Mouse (Mus musculus) forebrain, embryonic 14.5 days (tissue): Measurements from ENCODE around the gene Asz1. TPM values are rescaled to one million over a fixed set of nuclear protein-coding genes. Genes with fewer than 3 reads are reported as not detected.

ENCODE experiments used
- ATAC-seq: fragments of 200-750 bp; cut with Nextera tagmentation; 2 replicates; pipeline ENCODE4 v1.8.0; 2017; ENCODE audit warnings: mild to moderate bottlenecking, moderate library complexity
- DNase-seq: peaks from one replicate; pipeline ENCODE4 v3.0.0-alpha.2; 2015; ENCODE audit warnings: low spot score
- H3K27ac ChIP-seq: fragments of 300-500 bp; sonication (generic); 2 replicates; pipeline ENCODE4 v1.5.1; 2014; ENCODE audit warnings: low read depth, mild to moderate bottlenecking, control low read depth, low read length, moderate library complexity
- H3K27me3 ChIP-seq: fragments of 300-500 bp; sonication (generic); replicated peaks from 2 replicates; pipeline ENCODE4 v1.6.1; 2014; ENCODE audit warnings: low read length, control low read depth, mixed read lengths; ENCODE audit not compliant: control insufficient read depth, insufficient read depth
- H3K36me3 ChIP-seq: fragments of 300-500 bp; sonication (generic); 2 replicates; pipeline ENCODE4 v1.6.1; 2014; ENCODE audit warnings: low read length, control low read depth; ENCODE audit not compliant: control insufficient read depth, insufficient read depth
- H3K4me1 ChIP-seq: fragments of 300-500 bp; sonication (generic); 2 replicates; pipeline ENCODE4 v1.6.1; 2014; ENCODE audit warnings: antibody characterized with exemption, low read length, control low read depth; ENCODE audit not compliant: control insufficient read depth, insufficient read depth
- H3K4me2 ChIP-seq: fragments of 300-500 bp; sonication (generic); 2 replicates; pipeline ENCODE4 v1.6.1; 2014; ENCODE audit warnings: mild to moderate bottlenecking, control low read depth, low read length
- H3K4me3 ChIP-seq: fragments of 300-500 bp; sonication (generic); 2 replicates; pipeline ENCODE4 v1.5.1; 2014; ENCODE audit warnings: low read depth, low read length, control low read depth
- H3K9ac ChIP-seq: fragments of 300-500 bp; sonication (generic); 2 replicates; pipeline ENCODE4 v1.6.1; 2014; ENCODE audit warnings: mild to moderate bottlenecking, low read length, control low read depth, moderate library complexity
- H3K9me3 ChIP-seq: fragments of 300-500 bp; sonication (generic); replicated peaks from 2 replicates; pipeline ENCODE4 v1.6.1; 2016; ENCODE audit warnings: low read length, control low read depth, mixed read lengths; ENCODE audit not compliant: control insufficient read depth
- WGBS: fragments of 180-500 bp; shearing (Covaris S2); extraction: QIAGEN DNeasy Blood & Tissue Kit; methylation state at CpG from one replicate; pipeline ENCODE4 v1.1.7; 2014; 5-methylcytosine and 5-hydroxymethylcytosine counted together
- polyA plus RNA-seq: library from polyadenylated mRNA; unstranded; fragments of >200 nt; fragmentation: Nextera tagmentation; extraction: Ambion mirVana; gene quantifications from 2 replicates; pipeline ENCODE4 v1.2.1, GENCODE M21; 2014

Asz1 gene
- polyA plus RNA-seq = not detected in 2 replicates

DNA sequence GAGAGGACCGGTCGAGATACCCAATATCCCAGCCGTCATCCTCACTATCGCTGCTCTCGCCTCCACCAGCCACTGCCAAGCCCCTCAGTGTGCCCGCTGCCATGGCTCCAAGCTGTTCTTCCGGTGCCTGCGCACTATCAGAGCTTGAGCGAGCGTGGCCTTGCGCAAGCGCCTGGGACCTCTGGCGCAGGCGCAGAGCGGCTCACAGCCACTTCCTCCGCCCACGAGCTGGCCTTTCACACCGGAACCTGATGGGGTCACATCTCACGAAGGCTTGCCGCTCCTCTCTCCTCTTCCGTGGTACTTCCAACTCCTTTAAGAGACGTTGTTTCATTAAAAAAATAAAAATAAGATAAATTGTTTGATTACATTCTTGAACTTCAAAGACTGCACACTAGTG lies at the start of gene Asz1:
Gene Asz1 (minus strand): TSS at position 128 of the 400 bp plus-strand sequence.
- Histone ChIP-seq H3K27ac (no peak within 1 kb of the TSS), H3K27me3 (no peaks in the 10 kb centered on the region), H3K4me3 (no peak within 1 kb of the TSS), H3K9ac (no peak within 1 kb of the TSS), H3K36me3 (no peaks in the 10 kb centered on the region), H3K4me1 (no peaks in the 10 kb centered on the region), H3K4me2 (no peak within 1 kb of the TSS), H3K9me3 (no peaks in the 10 kb centered on the region)
- DNase-seq = no peak
- ATAC-seq = no peak
- 96% methylated on average over 22 of the region's 22 CpGs for WGBS

GRCm38 (mm10) chr6:18153031-18153430 lies 44.2 kb upstream of the Asz1 start:
- DNase-seq (no peak), ATAC-seq (no peak)
- no peak overlapping the region for H3K4me3 ChIP-seq
- H3K36me3 ChIP-seq = no peaks in the 10 kb centered on the region
- WGBS = 74% methylated on average over 4 of the region's 4 CpGs
- H3K9me3 ChIP-seq = no peaks in the 10 kb centered on the region
- no peak overlapping the region for H3K9ac ChIP-seq
- no peaks in the 10 kb centered on the region for H3K4me1 ChIP-seq
- no peak overlapping the region for H3K4me2 ChIP-seq
- no peaks in the 10 kb centered on the region for H3K27me3 ChIP-seq
- H3K27ac ChIP-seq = no peak overlapping the region

- Histone ChIP-seq H3K9me3 (no peaks in the 10 kb centered on the region), H3K4me1 (no peaks in the 10 kb centered on the region), H3K27me3 (no peaks in the 10 kb centered on the region), H3K4me3 (no peak overlapping the region), H3K9ac (no peak overlapping the region), H3K36me3 (no peaks in the 10 kb centered on the region), H3K4me2 (no peak overlapping the region), H3K27ac (no peak overlapping the region)
- WGBS = 73% methylated on average over 1 of the region's 1 CpGs
- no peak for ATAC-seq
- DNase-seq = no peak
Measured at GRCm38 (mm10) chr6:18135246-18135645, 26.4 kb upstream of the Asz1 start.

DNA sequence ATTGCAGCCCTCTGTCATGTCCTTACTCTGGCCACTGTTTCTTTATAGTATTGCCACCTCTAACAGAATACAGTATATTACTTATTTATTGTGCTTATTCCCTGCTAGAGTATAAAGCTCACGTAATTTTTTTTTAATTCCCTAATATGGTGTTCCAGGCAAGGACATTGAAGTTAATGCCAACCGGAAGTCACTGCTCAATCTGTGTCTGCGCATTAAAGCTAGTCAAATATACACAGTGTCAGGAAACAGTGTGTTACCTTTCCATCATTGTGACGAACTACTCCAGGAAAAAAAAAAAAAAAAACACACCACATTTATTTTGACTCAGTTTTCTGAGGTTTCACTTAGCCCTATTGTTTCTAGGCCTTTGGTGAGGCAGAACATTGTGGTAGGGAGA lies 19.2 kb upstream of the Asz1 start:
- Histone ChIP-seq H3K4me1 (no peaks in the 10 kb centered on the region), H3K36me3 (no peaks in the 10 kb centered on the region), H3K4me2 (no peak overlapping the region), H3K27me3 (no peaks in the 10 kb centered on the region), H3K9ac (no peak overlapping the region), H3K27ac (no peak overlapping the region), H3K9me3 (no peaks in the 10 kb centered on the region), H3K4me3 (no peak overlapping the region)
- DNase-seq (no peak), ATAC-seq (no peak)
- WGBS = 82% methylated on average over 4 of the region's 4 CpGs

DNA sequence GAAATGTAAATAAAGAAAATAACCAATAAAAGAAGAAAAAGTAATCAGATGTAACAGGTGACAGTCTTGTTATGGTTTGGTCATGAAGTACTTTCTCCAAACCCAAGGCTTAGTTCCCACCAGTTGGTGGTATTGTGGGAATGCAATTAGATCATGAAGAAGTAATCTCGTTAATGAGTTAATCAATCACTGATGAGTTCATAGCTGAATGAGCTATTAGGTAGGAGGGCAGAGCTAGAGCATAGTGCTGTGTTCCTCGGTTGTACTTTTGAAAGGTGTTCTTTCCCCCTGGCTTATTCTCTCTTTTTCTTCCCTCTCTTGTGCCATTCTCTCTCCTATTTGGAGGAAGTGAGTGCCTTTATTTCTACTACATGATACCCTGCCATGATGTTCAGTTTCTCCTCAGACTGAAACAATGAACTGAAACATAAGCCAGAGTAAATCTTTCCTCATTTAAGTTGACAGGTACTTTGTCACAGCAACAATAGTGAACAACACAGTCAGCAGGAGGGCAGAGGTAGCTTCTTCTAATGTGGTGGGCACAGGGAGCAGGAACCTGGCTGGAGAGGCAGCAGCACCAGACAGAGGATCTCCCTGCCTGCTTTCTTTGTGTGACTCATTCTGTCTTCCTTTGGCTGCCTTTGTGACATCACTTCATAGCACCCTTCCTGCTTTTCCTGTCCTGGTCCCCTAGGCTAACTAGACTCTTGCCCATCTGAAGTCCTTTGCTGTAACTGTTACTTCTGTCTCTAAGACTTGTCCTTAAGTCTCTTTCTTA lies 18.5 kb upstream of the Asz1 start:
- WGBS = 24% methylated on average over 2 of the region's 2 CpGs
- Histone ChIP-seq H3K4me1 (no peaks in the 10 kb centered on the region), H3K4me3 (no peak overlapping the region), H3K36me3 (no peaks in the 10 kb centered on the region), H3K27me3 (no peaks in the 10 kb centered on the region), H3K9ac (no peak overlapping the region), H3K4me2 (no peak overlapping the region), H3K9me3 (no peaks in the 10 kb centered on the region), H3K27ac (no peak overlapping the region)
- DNase-seq (no peak), ATAC-seq (no peak)

DNA sequence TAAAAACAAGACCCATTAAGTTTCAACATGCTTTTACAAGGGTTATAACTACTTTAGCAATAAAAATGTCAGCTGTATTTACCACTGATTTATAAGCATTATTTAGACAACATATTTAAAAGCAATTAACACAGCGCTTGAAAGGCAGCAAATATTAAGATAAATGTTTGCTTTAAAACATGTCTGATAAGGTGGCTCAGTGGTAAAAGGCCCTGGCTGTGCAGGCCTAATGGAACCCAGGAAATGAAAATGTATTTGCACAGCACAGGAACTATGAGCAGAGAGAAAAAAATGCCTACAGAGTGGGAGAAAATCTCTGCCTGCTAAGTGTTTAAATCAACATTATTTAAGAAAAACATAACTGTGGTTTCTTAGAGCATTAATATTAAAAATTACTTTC lies 12.0 kb downstream of the Asz1 start:
- H3K4me3 ChIP-seq = no peak overlapping the region
- no peaks in the 10 kb centered on the region for H3K36me3 ChIP-seq
- H3K4me2 ChIP-seq = no peak overlapping the region
- ATAC-seq (no peak), DNase-seq (no peak)
- H3K9ac ChIP-seq = no peak overlapping the region
- H3K27ac ChIP-seq = no peak overlapping the region
- WGBS = 91% methylated on average over 1 of the region's 1 CpGs
- no peaks in the 10 kb centered on the region for H3K4me1 ChIP-seq
- no peaks in the 10 kb centered on the region for H3K9me3 ChIP-seq
- no peaks in the 10 kb centered on the region for H3K27me3 ChIP-seq

GRCm38 (mm10) chr6:18089098-18089497 lies 19.8 kb downstream of the Asz1 start:
- Histone ChIP-seq H3K9ac (no peak overlapping the region), H3K4me1 (no peaks in the 10 kb centered on the region), H3K4me2 (no peak overlapping the region), H3K27me3 (no peaks in the 10 kb centered on the region), H3K27ac (no peak overlapping the region), H3K4me3 (no peak overlapping the region), H3K9me3 (no peaks in the 10 kb centered on the region), H3K36me3 (no peaks in the 10 kb centered on the region)
- ATAC-seq = no peak
- 88% methylated on average over 5 of the region's 5 CpGs for WGBS
- DNase-seq = no peak

GRCm38 (mm10) chr6:18087160-18087804 lies 21.6 kb downstream of the Asz1 start:
- no peaks in the 10 kb centered on the region for H3K27me3 ChIP-seq
- H3K36me3 ChIP-seq = no peaks in the 10 kb centered on the region
- 66% methylated on average over 5 of the region's 5 CpGs for WGBS
- no peak overlapping the region for H3K27ac ChIP-seq
- DNase-seq = peak; percentile 83
- peak; percentile 57 for ATAC-seq
- H3K4me2 ChIP-seq = no peak overlapping the region
- H3K4me1 ChIP-seq = no peaks in the 10 kb centered on the region
- no peak overlapping the region for H3K9ac ChIP-seq
- no peak overlapping the region for H3K4me3 ChIP-seq
- no peaks in the 10 kb centered on the region for H3K9me3 ChIP-seq

- no peaks in the 10 kb centered on the region for H3K27me3 ChIP-seq
- H3K4me3 ChIP-seq = no peak overlapping the region
- no peaks in the 10 kb centered on the region for H3K4me1 ChIP-seq
- DNase-seq (peak; percentile 68), ATAC-seq (no peak)
- H3K4me2 ChIP-seq = no peak overlapping the region
- no peak overlapping the region for H3K9ac ChIP-seq
- 32% methylated on average over 1 of the region's 1 CpGs for WGBS
- H3K27ac ChIP-seq = no peak overlapping the region
- no peaks in the 10 kb centered on the region for H3K36me3 ChIP-seq
- H3K9me3 ChIP-seq = no peaks in the 10 kb centered on the region
Measured at GRCm38 (mm10) chr6:18078615-18079014, 30.2 kb downstream of the Asz1 start.
